Mouse (Mus musculus): Measurements from ENCODE around the gene Adh6b. TPM values are rescaled to one million over a fixed set of nuclear protein-coding genes. Genes with fewer than 3 reads are reported as not detected.

The Adh6b gene
- 0.07 TPM in 1 of 2 replicates, not detected in the other for polyA plus RNA-seq (2012; rRNA removed)

DNA sequence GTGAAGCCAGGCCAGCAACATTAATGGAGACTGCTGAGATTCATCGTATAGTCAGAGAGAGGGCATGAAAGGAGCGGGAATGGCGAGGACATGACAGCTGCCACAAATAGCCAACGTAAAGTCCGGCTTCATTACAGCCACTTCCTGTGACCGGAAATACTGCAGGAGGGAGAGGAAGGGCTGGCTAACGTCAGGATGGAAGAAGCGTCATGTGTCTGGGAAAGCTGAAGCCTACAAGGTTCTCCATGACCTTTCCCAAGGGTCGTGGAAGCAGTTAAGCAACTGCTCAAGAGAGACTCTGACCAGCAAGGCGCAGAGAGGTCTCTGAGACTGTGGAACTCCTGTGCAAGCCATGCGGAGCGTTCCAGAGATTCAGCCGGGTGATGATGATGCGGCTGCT lies at the start of gene Adh6b:
Adh6b (plus strand) TSS at position 305 of the 400 bp plus-strand sequence.

DNA sequence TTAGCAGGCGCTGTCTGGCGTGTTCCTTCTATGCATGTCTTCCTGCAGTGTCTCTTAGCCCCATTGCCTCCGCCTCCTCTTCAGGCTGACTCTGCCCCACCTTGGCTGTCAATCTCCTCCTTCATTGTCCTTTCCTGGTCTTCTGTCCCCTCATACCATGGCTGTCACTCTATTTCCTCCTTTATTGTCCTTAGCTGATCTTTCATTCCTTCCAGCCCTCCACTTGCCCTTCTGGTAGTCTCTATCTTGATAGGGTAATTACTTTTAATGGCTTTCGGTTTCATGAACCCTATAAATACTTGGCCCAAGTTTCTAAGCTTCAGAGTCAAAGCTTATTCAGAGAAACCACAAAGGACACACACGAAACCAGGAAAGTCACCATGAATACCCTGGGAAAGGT lies 28.6 kb upstream of the Adh6b start, which contains the start of gene Adh6a:
Adh6a (plus strand) TSS at position 322 of the 400 bp plus-strand sequence.

Other genes starting within 250 kb of the Adh6b start
- 1.1 and 1.3 TPM in 2 replicates for gene Trmt10a, start 198.3 kb upstream of the Adh6b start, polyA plus RNA-seq (2012; rRNA removed)
- 1.4 and 1.6 TPM in 2 replicates for gene Mttp, start 196.8 kb upstream of the Adh6b start, polyA plus RNA-seq (2012; rRNA removed)
- not detected in 2 replicates for gene 4930579F01Rik, start 147.9 kb upstream of the Adh6b start, polyA plus RNA-seq (2012; rRNA removed)
- 0.44 and 0.70 TPM in 2 replicates for gene Adh7, start 124.0 kb upstream of the Adh6b start, polyA plus RNA-seq (2012; rRNA removed)
- 288 and 361 TPM in 2 replicates for gene Adh1, start 80.8 kb upstream of the Adh6b start, polyA plus RNA-seq (2012; rRNA removed)
- not detected in 2 replicates for gene Adh6a, start 28.5 kb upstream of the Adh6b start, polyA plus RNA-seq (2012; rRNA removed)
- not detected in 2 replicates for gene Adh4, start 73.7 kb downstream of the Adh6b start, polyA plus RNA-seq (2012; rRNA removed)
- gene Adh5, start 101.3 kb downstream of the Adh6b start, polyA plus RNA-seq (2012; rRNA removed), result 29.5 and 34.4 TPM in 2 replicates
- 10.5 and 14.0 TPM in 2 replicates for gene Metap1, start 147.7 kb downstream of the Adh6b start, polyA plus RNA-seq (2012; rRNA removed)
- gene Eif4e, start 184.4 kb downstream of the Adh6b start, polyA plus RNA-seq (2012; rRNA removed), result 6.4 and 14.6 TPM in 2 replicates